Mouse (Mus musculus) hindbrain, embryonic 13.5 days (tissue): ENCODE measurements around the gene Gm21677. TPM values are rescaled to one million over a fixed set of nuclear protein-coding genes. Genes with fewer than 3 reads are reported as not detected.
"Not testable (repeated sequence)": the region's sequence is repeated elsewhere in the genome, so short reads cannot be mapped to it uniquely, and the experiment has no call there.

Experiments used
- ATAC-seq: fragments of 200-750 bp; cut with Nextera tagmentation; 2 replicates; pipeline ENCODE4 v1.8.0; 2017; ENCODE audit warnings: moderate TSS enrichment; ENCODE audit not compliant: low FRiP score
- H3K27ac ChIP-seq: fragments of 300-500 bp; sonication (generic); 2 replicates; pipeline ENCODE4 v1.5.1; 2015; ENCODE audit warnings: inconsistent platforms, mild to moderate bottlenecking, moderate library complexity
- H3K27me3 ChIP-seq: fragments of 300-500 bp; sonication (generic); 2 replicates; pipeline ENCODE4 v1.6.1; 2015; ENCODE audit warnings: mild to moderate bottlenecking, inconsistent platforms
- H3K36me3 ChIP-seq: fragments of 300-500 bp; sonication (generic); 2 replicates; pipeline ENCODE4 v1.6.1; 2015; ENCODE audit warnings: mild to moderate bottlenecking, inconsistent platforms
- H3K4me1 ChIP-seq: fragments of 300-500 bp; sonication (generic); replicated peaks from 2 replicates; pipeline ENCODE4 v1.6.1; 2015; ENCODE audit warnings: inconsistent platforms
- H3K4me2 ChIP-seq: fragments of 300-500 bp; sonication (generic); 2 replicates; pipeline ENCODE4 v1.6.1; 2015; ENCODE audit warnings: inconsistent platforms, mild to moderate bottlenecking, moderate library complexity
- H3K4me3 ChIP-seq: fragments of 300-500 bp; sonication (generic); 2 replicates; pipeline ENCODE4 v1.5.1; 2015; ENCODE audit warnings: mild to moderate bottlenecking, inconsistent platforms
- H3K9ac ChIP-seq: fragments of 300-500 bp; sonication (generic); 2 replicates; pipeline ENCODE4 v1.6.1; 2015; ENCODE audit warnings: mild to moderate bottlenecking, inconsistent platforms
- H3K9me3 ChIP-seq: fragments of 300-500 bp; sonication (generic); 2 replicates; pipeline ENCODE4 v1.6.1; 2016; ENCODE audit warnings: inconsistent platforms
- WGBS: fragments of 180-500 bp; shearing (Covaris S2); methylation state at CpG from one replicate; pipeline ENCODE4 v1.1.7; 2015; 5-methylcytosine and 5-hydroxymethylcytosine counted together
- polyA plus RNA-seq: library from polyadenylated mRNA; unstranded; fragments of >200 nt; fragmentation: Nextera tagmentation; extraction: Ambion mirVana; gene quantifications from 2 replicates; pipeline ENCODE4 v1.2.1, GENCODE M21; 2015

The Gm21677 gene
- polyA plus RNA-seq, result not detected in 2 replicates

DNA sequence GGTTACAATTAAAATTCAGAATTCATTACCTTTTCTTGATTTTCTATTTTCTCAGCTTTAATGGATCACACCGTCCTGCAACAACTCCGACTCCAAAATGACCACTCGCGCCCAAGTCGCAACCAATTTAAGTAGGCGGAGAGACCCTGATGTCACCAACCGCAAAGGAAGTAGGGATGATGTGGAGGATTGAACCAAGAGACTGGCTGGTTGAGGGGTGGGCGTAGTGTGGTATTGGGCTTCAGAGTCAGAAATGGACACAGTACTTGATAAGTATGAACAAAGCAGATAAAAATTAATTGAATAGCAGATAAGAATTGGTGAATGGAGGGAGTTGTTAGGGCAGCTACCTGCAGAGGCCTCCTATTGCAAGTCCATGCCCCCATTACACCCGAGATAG, at the start of gene Gm21677:
TSS of gene Gm21677 (minus strand) at position 101 of the 400 bp plus-strand sequence.
- H3K4me1 ChIP-seq, H3K9me3 ChIP-seq, H3K36me3 ChIP-seq, H3K27me3 ChIP-seq, H3K27ac ChIP-seq, H3K9ac ChIP-seq, ATAC-seq, H3K4me3 ChIP-seq, H3K4me2 ChIP-seq: not testable (repeated sequence)
- no CpG with 5 or more reads among the region's 9 CpGs for WGBS

- H3K36me3 ChIP-seq, ATAC-seq, H3K9ac ChIP-seq, H3K9me3 ChIP-seq, H3K4me2 ChIP-seq, H3K4me1 ChIP-seq, H3K4me3 ChIP-seq, H3K27ac ChIP-seq, H3K27me3 ChIP-seq: not testable (repeated sequence)
- WGBS, result no CpG with 5 or more reads among the region's 9 CpGs
Observed at GRCm38 (mm10) chrY:3345229-3345628, 39.0 kb upstream of the Gm21677 start, which contains the start of gene Gm21693. Gene Gm21693 (minus strand): TSS chrY:3345329.

DNA sequence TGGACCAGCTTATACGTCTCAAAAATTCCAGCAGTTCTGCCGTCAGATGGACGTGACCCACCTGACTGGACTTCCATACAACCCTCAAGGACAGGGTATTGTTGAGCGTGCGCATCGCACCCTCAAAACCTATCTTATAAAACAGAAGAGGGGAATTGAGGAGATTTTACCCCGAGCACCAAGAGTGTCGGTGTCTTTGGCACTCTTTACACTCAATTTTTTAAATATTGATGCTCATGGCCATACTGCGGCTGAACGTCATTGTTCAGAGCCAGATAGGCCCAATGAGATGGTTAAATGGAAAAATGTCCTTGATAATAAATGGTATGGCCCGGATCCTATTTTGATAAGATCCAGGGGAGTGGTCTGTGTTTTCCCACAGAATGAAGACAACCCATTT, 34.4 kb upstream of the Gm21677 start:
- H3K27ac ChIP-seq, ATAC-seq, H3K4me1 ChIP-seq, H3K4me3 ChIP-seq, H3K4me2 ChIP-seq, H3K9ac ChIP-seq, H3K27me3 ChIP-seq, H3K9me3 ChIP-seq, H3K36me3 ChIP-seq: not testable (repeated sequence)
- WGBS, result no CpG with 5 or more reads among the region's 11 CpGs

Other genes with a start within 250 kb of the Gm21677 start
- gene Gm21693, start 38.9 kb upstream of the Gm21677 start, polyA plus RNA-seq, result not detected in 2 replicates
- gene Gm21704, start 103.7 kb upstream of the Gm21677 start, polyA plus RNA-seq, result not detected in 2 replicates
- gene Gm21708, start 103.7 kb upstream of the Gm21677 start, polyA plus RNA-seq, result not detected in 2 replicates